Mouse (Mus musculus): ENCODE measurements at regions not wholly inside any gene's neighbourhood (a gene's known extent, or its start where the extent isn't known, plus 50 kb on each side); places are given as distances from the start of the nearest gene placed in this dataset.
"Not testable (repeated sequence)": the region's sequence is repeated elsewhere in the genome, so short reads cannot be mapped to it uniquely, and the experiment has no call there.

GRCm38 (mm10) chr6:6316725-6317124, 99.8 kb upstream of the Slc25a13 start:
- ATAC-seq = no peak
- Histone ChIP-seq H3K27me3 (ENCODE audit: control insufficient read depth, insufficient read depth, low read depth, low read length) (no peaks in the 10 kb centered on the region), H3K9ac (ENCODE audit: low read depth, low read length) (no peak overlapping the region), H3K4me2 (ENCODE audit: low read length) (no peak overlapping the region), H3K27ac (ENCODE audit: low read length) (no peak overlapping the region), H3K36me3 (ENCODE audit: control insufficient read depth, insufficient read depth, low read length) (no peaks in the 10 kb centered on the region), H3K4me3 (ENCODE audit: low read depth, low read length) (no peak overlapping the region), H3K9me3 (replicated peaks; ENCODE audit: control insufficient read depth, low read length, poor library complexity, severe bottlenecking) (no peaks in the 10 kb centered on the region), H3K4me1 (ENCODE audit: control insufficient read depth, insufficient read depth, low read length) (no peaks in the 10 kb centered on the region)
- WGBS = 74% methylated on average over 4 of the region's 4 CpGs

- no peak overlapping the region for H3K27ac ChIP-seq (ENCODE audit: low read length)
- H3K4me2 ChIP-seq (ENCODE audit: low read length) = no peak overlapping the region
- no peaks in the 10 kb centered on the region for H3K27me3 ChIP-seq (ENCODE audit: control insufficient read depth, insufficient read depth, low read depth, low read length)
- no peak overlapping the region for H3K4me3 ChIP-seq (ENCODE audit: low read depth, low read length)
- no peak for ATAC-seq
- no peaks in the 10 kb centered on the region for H3K9me3 ChIP-seq (replicated peaks; ENCODE audit: control insufficient read depth, low read length, poor library complexity, severe bottlenecking)
- no peak overlapping the region for H3K9ac ChIP-seq (ENCODE audit: low read depth, low read length)
- H3K36me3 ChIP-seq (ENCODE audit: control insufficient read depth, insufficient read depth, low read length) = no peaks in the 10 kb centered on the region
- 76% methylated on average over 6 of the region's 6 CpGs for WGBS
- H3K4me1 ChIP-seq (ENCODE audit: control insufficient read depth, insufficient read depth, low read length) = no peaks in the 10 kb centered on the region
Observed at GRCm38 (mm10) chr6:6313171-6313570, 96.2 kb upstream of the Slc25a13 start.

DNA sequence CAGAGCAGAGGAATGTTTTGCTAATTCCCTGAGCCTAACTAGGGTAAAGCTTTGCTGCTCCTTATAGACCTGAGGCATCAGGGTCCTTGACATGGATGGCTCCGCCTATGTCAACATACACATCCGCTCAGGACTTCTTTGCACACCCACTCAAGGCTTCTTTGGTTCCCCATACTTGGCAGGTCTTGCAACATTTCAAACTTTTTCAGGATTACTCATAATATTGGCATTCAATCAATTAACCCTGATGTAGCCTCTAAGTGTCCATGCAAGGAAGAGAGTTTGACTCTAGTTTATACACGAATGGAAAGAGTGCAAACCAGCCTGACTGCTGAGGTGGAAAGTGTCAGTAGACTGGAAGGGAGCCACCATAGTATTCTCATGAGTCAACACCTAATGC, 93.2 kb upstream of the Slc25a13 start:
- ATAC-seq = no peak
- Histone ChIP-seq H3K9me3 (replicated peaks; ENCODE audit: control insufficient read depth, low read length, poor library complexity, severe bottlenecking) (no peaks in the 10 kb centered on the region), H3K4me2 (ENCODE audit: low read length) (no peak overlapping the region), H3K4me1 (ENCODE audit: control insufficient read depth, insufficient read depth, low read length) (no peaks in the 10 kb centered on the region), H3K36me3 (ENCODE audit: control insufficient read depth, insufficient read depth, low read length) (no peaks in the 10 kb centered on the region), H3K9ac (ENCODE audit: low read depth, low read length) (no peak overlapping the region), H3K27me3 (ENCODE audit: control insufficient read depth, insufficient read depth, low read depth, low read length) (no peaks in the 10 kb centered on the region), H3K27ac (ENCODE audit: low read length) (no peak overlapping the region), H3K4me3 (ENCODE audit: low read depth, low read length) (no peak overlapping the region)
- 88% methylated on average over 3 of the region's 3 CpGs for WGBS

DNA sequence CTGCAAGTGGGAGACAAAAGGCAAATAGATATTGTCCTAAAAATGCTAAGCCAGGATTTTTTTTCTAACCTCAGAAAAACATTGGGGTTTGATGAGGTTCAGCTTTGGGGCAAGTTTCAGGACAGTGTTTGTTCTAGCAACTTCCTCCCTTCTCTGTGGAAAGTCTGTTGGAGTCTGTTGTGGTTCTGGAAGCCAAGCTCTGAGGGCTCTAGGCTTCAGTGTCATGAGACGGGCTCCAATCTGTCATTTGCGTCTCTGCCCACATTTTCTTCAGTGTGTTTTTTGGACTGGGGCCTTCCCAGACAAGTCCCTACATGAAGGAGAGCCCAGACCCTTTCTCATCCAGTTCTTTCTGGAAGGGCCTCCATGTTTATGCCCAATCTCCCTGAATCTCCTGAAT, 90.6 kb upstream of the Slc25a13 start:
- H3K9me3 ChIP-seq (replicated peaks; ENCODE audit: control insufficient read depth, low read length, poor library complexity, severe bottlenecking) = no peaks in the 10 kb centered on the region
- no peak overlapping the region for H3K9ac ChIP-seq (ENCODE audit: low read depth, low read length)
- no peaks in the 10 kb centered on the region for H3K27me3 ChIP-seq (ENCODE audit: control insufficient read depth, insufficient read depth, low read depth, low read length)
- H3K4me1 ChIP-seq (ENCODE audit: control insufficient read depth, insufficient read depth, low read length) = no peaks in the 10 kb centered on the region
- no peak overlapping the region for H3K4me2 ChIP-seq (ENCODE audit: low read length)
- 91% methylated on average over 2 of the region's 2 CpGs for WGBS
- H3K4me3 ChIP-seq (ENCODE audit: low read depth, low read length) = no peak overlapping the region
- no peak overlapping the region for H3K27ac ChIP-seq (ENCODE audit: low read length)
- no peak for ATAC-seq
- H3K36me3 ChIP-seq (ENCODE audit: control insufficient read depth, insufficient read depth, low read length) = no peaks in the 10 kb centered on the region

- Histone ChIP-seq H3K36me3 (ENCODE audit: control insufficient read depth, insufficient read depth, low read length) (no peaks in the 10 kb centered on the region), H3K9ac (ENCODE audit: low read depth, low read length) (no peak overlapping the region), H3K4me3 (ENCODE audit: low read depth, low read length) (no peak overlapping the region), H3K27me3 (ENCODE audit: control insufficient read depth, insufficient read depth, low read depth, low read length) (no peaks in the 10 kb centered on the region), H3K9me3 (replicated peaks; ENCODE audit: control insufficient read depth, low read length, poor library complexity, severe bottlenecking) (no peaks in the 10 kb centered on the region), H3K27ac (ENCODE audit: low read length) (no peak overlapping the region), H3K4me2 (ENCODE audit: low read length) (no peak overlapping the region), H3K4me1 (ENCODE audit: control insufficient read depth, insufficient read depth, low read length) (no peaks in the 10 kb centered on the region)
- 20% methylated on average over 5 of the region's 5 CpGs for WGBS
- ATAC-seq = no peak
Observed at GRCm38 (mm10) chr6:6303767-6304166, 86.8 kb upstream of the Slc25a13 start.

GRCm38 (mm10) chr6:6301001-6301510, 84.1 kb upstream of the Slc25a13 start:
- Histone ChIP-seq H3K9me3 (replicated peaks; ENCODE audit: control insufficient read depth, low read length, poor library complexity, severe bottlenecking) (no peaks in the 10 kb centered on the region), H3K9ac (ENCODE audit: low read depth, low read length) (no peak overlapping the region), H3K27ac (ENCODE audit: low read length) (no peak overlapping the region), H3K36me3 (ENCODE audit: control insufficient read depth, insufficient read depth, low read length) (no peaks in the 10 kb centered on the region), H3K27me3 (ENCODE audit: control insufficient read depth, insufficient read depth, low read depth, low read length) (no peaks in the 10 kb centered on the region), H3K4me3 (ENCODE audit: low read depth, low read length) (no peak overlapping the region), H3K4me1 (ENCODE audit: control insufficient read depth, insufficient read depth, low read length) (no peaks in the 10 kb centered on the region), H3K4me2 (ENCODE audit: low read length) (no peak overlapping the region)
- no peak for ATAC-seq
- WGBS = 90% methylated on average over 6 of the region's 6 CpGs

GRCm38 (mm10) chr6:6298867-6299852, 82.2 kb upstream of the Slc25a13 start:
- no peak overlapping the region for H3K9ac ChIP-seq (ENCODE audit: low read depth, low read length)
- WGBS = 64% methylated on average over 14 of the region's 14 CpGs
- no peaks in the 10 kb centered on the region for H3K9me3 ChIP-seq (replicated peaks; ENCODE audit: control insufficient read depth, low read length, poor library complexity, severe bottlenecking)
- H3K4me3 ChIP-seq (ENCODE audit: low read depth, low read length) = no peak overlapping the region
- H3K27me3 ChIP-seq (ENCODE audit: control insufficient read depth, insufficient read depth, low read depth, low read length) = no peaks in the 10 kb centered on the region
- no peak overlapping the region for H3K27ac ChIP-seq (ENCODE audit: low read length)
- H3K36me3 ChIP-seq (ENCODE audit: control insufficient read depth, insufficient read depth, low read length) = no peaks in the 10 kb centered on the region
- H3K4me2 ChIP-seq (ENCODE audit: low read length) = no peak overlapping the region
- ATAC-seq = no peak
- H3K4me1 ChIP-seq (ENCODE audit: control insufficient read depth, insufficient read depth, low read length) = no peaks in the 10 kb centered on the region

DNA sequence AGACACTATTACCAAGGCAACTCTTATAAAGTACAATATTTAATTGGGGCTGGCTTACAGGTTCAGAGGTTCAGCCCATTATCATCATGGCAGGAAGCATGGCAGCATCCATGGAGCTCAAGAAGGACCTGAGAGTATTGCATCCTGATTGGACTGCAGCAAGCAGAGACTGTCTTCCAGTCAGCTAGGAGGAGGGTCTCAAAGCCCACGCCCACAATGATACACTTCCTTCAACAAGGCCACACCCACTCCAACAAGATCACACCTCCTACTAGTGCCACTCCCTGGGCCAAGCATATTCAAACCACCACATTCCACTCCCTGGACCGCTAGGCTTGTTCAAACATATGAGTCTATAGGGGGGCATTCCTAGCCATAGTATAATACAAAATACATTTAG, 78.6 kb upstream of the Slc25a13 start:
- not testable (repeated sequence) for H3K9me3 ChIP-seq (replicated peaks; ENCODE audit: control insufficient read depth, low read length, poor library complexity, severe bottlenecking); H3K27me3 ChIP-seq (ENCODE audit: control insufficient read depth, insufficient read depth, low read depth, low read length); H3K4me1 ChIP-seq (ENCODE audit: control insufficient read depth, insufficient read depth, low read length); H3K4me2 ChIP-seq (ENCODE audit: low read length); ATAC-seq; H3K9ac ChIP-seq (ENCODE audit: low read depth, low read length); H3K4me3 ChIP-seq (ENCODE audit: low read depth, low read length); H3K27ac ChIP-seq (ENCODE audit: low read length); H3K36me3 ChIP-seq (ENCODE audit: control insufficient read depth, insufficient read depth, low read length)
- WGBS = 77% methylated on average over 2 of the region's 2 CpGs

DNA sequence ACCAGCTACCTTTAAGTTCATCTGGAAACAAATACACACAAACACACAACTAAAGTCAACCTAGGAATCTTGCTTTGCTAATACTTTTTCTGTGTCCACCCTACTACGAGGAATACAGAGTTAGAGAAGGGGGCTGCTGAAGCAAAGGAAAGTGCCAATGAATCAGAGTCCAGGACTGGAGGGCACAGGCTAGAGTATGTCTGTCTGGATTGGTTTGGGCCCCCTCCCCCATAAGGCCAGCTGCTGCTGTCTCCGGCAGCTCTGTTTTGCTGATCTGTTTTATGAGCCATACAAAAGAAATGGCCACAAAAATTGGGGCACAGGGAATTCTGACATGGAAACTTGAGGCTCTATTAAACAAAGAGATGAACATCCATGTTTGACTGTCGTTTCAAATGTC, 74.8 kb upstream of the Slc25a13 start:
- Histone ChIP-seq H3K9ac (ENCODE audit: low read depth, low read length) (no peak overlapping the region), H3K27ac (ENCODE audit: low read length) (no peak overlapping the region), H3K36me3 (ENCODE audit: control insufficient read depth, insufficient read depth, low read length) (no peaks in the 10 kb centered on the region), H3K4me3 (ENCODE audit: low read depth, low read length) (no peak overlapping the region), H3K27me3 (ENCODE audit: control insufficient read depth, insufficient read depth, low read depth, low read length) (no peaks in the 10 kb centered on the region), H3K9me3 (replicated peaks; ENCODE audit: control insufficient read depth, low read length, poor library complexity, severe bottlenecking) (no peaks in the 10 kb centered on the region), H3K4me1 (ENCODE audit: control insufficient read depth, insufficient read depth, low read length) (no peaks in the 10 kb centered on the region), H3K4me2 (ENCODE audit: low read length) (no peak overlapping the region)
- ATAC-seq = no peak
- 70% methylated on average over 3 of the region's 3 CpGs for WGBS
